ENCODE assay signal across 15 mouse cellular contexts in the genomic region with DNA sequence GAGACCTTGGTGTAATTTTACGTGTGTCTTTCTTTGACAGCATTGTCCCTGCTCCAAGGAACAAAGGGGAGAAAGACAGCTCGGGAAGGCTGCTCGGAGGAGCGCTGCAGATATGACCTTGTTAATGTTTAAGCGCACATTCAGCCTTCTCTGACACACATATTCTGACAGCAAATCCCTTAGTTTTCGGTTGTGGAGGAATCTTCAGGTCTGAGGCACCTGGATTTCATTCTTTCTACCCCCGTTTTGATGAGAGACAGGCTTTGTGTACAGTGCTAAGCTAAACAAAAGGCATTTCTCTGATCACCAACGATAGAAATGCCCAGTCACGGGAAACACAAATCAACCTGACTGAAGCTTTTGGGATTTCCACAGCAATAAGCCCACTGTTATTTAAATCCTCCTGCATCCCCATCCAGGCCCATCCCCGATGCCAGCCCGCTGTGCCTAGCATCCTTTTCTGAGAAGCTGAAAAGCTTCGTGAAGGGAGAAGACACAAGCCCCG.
DNase-seq lines count a peak whose midpoint lies in the region; ATAC-seq and TF ChIP-seq lines count a peak whose summit lies in the region.
"Had no signal": no experiment of that assay in that cellular context is flagged by ENCODE, and none has a peak within 500 bp of the region (broad histone marks: within the 10 kb centered on the region; RNA-seq: fewer than 3 reads in every experiment).

No protein-coding gene starts in this region.

- no peak overlapping the region for H3K4me3 ChIP-seq in hindbrain, embryonic 11.5 days (ENCODE audit: low read depth, low read length)
- no peak overlapping the region for H3K4me3 ChIP-seq in midbrain, embryonic 14.5 days (replicated peaks; ENCODE audit: low read depth, low read length)
- H3K4me3 ChIP-seq in heart, adult 2 months = no peak overlapping the region
- H3K4me3 ChIP-seq in kidney, embryonic 16.5 days (ENCODE audit: low read length) = no peak overlapping the region
- H3K4me3 ChIP-seq: heart, embryonic 13.5 days; left cerebral cortex, adult 2 months had no signal

- H3K9ac ChIP-seq in hindbrain, embryonic 11.5 days (ENCODE audit: low read depth, low read length) = peak overlapping the region; percentile 49; the same call in 1 of the 2 replicates
- H3K9ac ChIP-seq in midbrain, embryonic 14.5 days (replicated peaks; ENCODE audit: low read length) = peak overlapping the region; percentile 45
- no peak overlapping the region for H3K9ac ChIP-seq in heart, adult 2 months (ENCODE audit: low read depth, low read length)
- no peak overlapping the region for H3K9ac ChIP-seq in kidney, embryonic 16.5 days (replicated peaks; ENCODE audit: low read length)
- H3K9ac ChIP-seq: heart, embryonic 13.5 days had no signal

- intact Hi-C loops in heart, adult 2 months (cut with DNase I) = no loop called here

- no peak for TF ChIP-seq POLR2A in heart, adult 2 months (IDR thresholded peaks at IDR 0.05; ENCODE audit: insufficient read depth, low read depth, low read length)

- ATAC-seq in hindbrain, embryonic 11.5 days (ENCODE audit: low FRiP score) = 0 out of 2 replicates have a peak, but pooled peaks have one; percentile 51
- no peak; the same call in 1 of the 2 replicates for ATAC-seq in midbrain, embryonic 14.5 days (ENCODE audit: low FRiP score, low TSS enrichment)
- ATAC-seq in megakaryocyte, adult 5-6 weeks (ENCODE audit: poor library complexity, severe bottlenecking) = no peak
- no peak for ATAC-seq in kidney, embryonic 16.5 days (ENCODE audit: low FRiP score, low TSS enrichment)
- ATAC-seq: inflammation-experienced regulatory T-cells, adult 6 months had no signal

- H3K27me3 ChIP-seq in hindbrain, embryonic 11.5 days (ENCODE audit: control insufficient read depth, insufficient read depth, low read length) = no peaks in the 10 kb centered on the region
- H3K27me3 ChIP-seq in midbrain, embryonic 14.5 days (ENCODE audit: control insufficient read depth, insufficient read depth, low read length) = no peaks in the 10 kb centered on the region
- H3K27me3 ChIP-seq in heart, adult 2 months (ENCODE audit: control insufficient read depth, insufficient read depth, low read length) = no peaks in the 10 kb centered on the region
- no peaks in the 10 kb centered on the region for H3K27me3 ChIP-seq in kidney, embryonic 16.5 days (ENCODE audit: insufficient read depth, low read length)
- H3K27me3 ChIP-seq: heart, embryonic 13.5 days had no signal

- no peaks in the 10 kb centered on the region for H3K36me3 ChIP-seq in hindbrain, embryonic 11.5 days (ENCODE audit: control insufficient read depth, insufficient read depth, low read length)
- H3K36me3 ChIP-seq in midbrain, embryonic 14.5 days (ENCODE audit: control insufficient read depth, insufficient read depth, low read length) = no peaks in the 10 kb centered on the region
- no peaks in the 10 kb centered on the region for H3K36me3 ChIP-seq in heart, adult 2 months (ENCODE audit: control insufficient read depth, insufficient read depth, low read length)
- H3K36me3 ChIP-seq in kidney, embryonic 16.5 days (ENCODE audit: insufficient read depth, low read length) = no peaks in the 10 kb centered on the region
- H3K36me3 ChIP-seq: heart, embryonic 13.5 days had no signal

- no peak for TF ChIP-seq CTCF in heart, adult 2 months (IDR thresholded peaks at IDR 0.05)

- TF ChIP-seq EP300 in heart, adult 2 months (IDR thresholded peaks at IDR 0.05; ENCODE audit: insufficient read depth, low read depth, low read length) = no peak

- no peaks in the 10 kb centered on the region for H3K79me2 ChIP-seq in heart, adult 2 months (replicated peaks; ENCODE audit: control insufficient read depth, insufficient read depth, low read length)

- no peaks in the 10 kb centered on the region for H3K9me3 ChIP-seq in hindbrain, embryonic 11.5 days (ENCODE audit: control insufficient read depth, low read length)
- H3K9me3 ChIP-seq in midbrain, embryonic 14.5 days (ENCODE audit: control insufficient read depth, low read length) = no peaks in the 10 kb centered on the region
- no peaks in the 10 kb centered on the region for H3K9me3 ChIP-seq in kidney, embryonic 16.5 days (ENCODE audit: low read length)
- H3K9me3 ChIP-seq: heart, embryonic 13.5 days had no signal

- H3K27ac ChIP-seq in hindbrain, embryonic 11.5 days (ENCODE audit: low read depth, low read length) = peak overlapping the region; percentile 2; the same call in 1 of the 2 replicates
- H3K27ac ChIP-seq in midbrain, embryonic 14.5 days (replicated peaks; ENCODE audit: low read depth, low read length) = peak overlapping the region; percentile 86
- no peak overlapping the region for H3K27ac ChIP-seq in heart, adult 2 months
- H3K27ac ChIP-seq in kidney, embryonic 16.5 days (ENCODE audit: low read length) = no peak overlapping the region
- H3K27ac ChIP-seq: heart, embryonic 13.5 days; left cerebral cortex, adult 2 months had no signal

- peak overlapping the region; percentile 17; the same call in 1 of the 2 replicates for H3K4me2 ChIP-seq in hindbrain, embryonic 11.5 days (replicated peaks; ENCODE audit: low read depth, low read length)
- H3K4me2 ChIP-seq in midbrain, embryonic 14.5 days (ENCODE audit: low read length) = peak overlapping the region; percentile 30
- H3K4me2 ChIP-seq in kidney, embryonic 16.5 days (replicated peaks; ENCODE audit: low read depth, low read length) = no peak overlapping the region
- H3K4me2 ChIP-seq: heart, embryonic 13.5 days had no signal

- peak; percentile 24 for DNase-seq in ES-CJ7 (ENCODE audit: low read depth, low spot score)
- peak; percentile 9 for DNase-seq in embryo, embryonic 11 days
- DNase-seq in hindbrain, embryonic 11.5 days (ENCODE audit: low spot score) = peak; percentile 29
- DNase-seq in midbrain, embryonic 14.5 days = peak; percentile 70
- DNase-seq in heart, adult 2 months = no peak
- no peak for DNase-seq in layer of hippocampus, postnatal 25 days (ENCODE audit: extremely low spot score in 1 of 2, low spot score in 1 of 2)
- DNase-seq: cerebellum, adult 11-12 months; kidney, postnatal 25 days; lung, postnatal 10 days; thymus, postnatal 36 days had no signal

- peaks cover 3% of the 10 kb centered on the region; the same call in 1 of the 2 replicates for H3K4me1 ChIP-seq in hindbrain, embryonic 11.5 days (replicated peaks; ENCODE audit: control insufficient read depth, insufficient read depth, low read length)
- peaks cover 15% of the 10 kb centered on the region for H3K4me1 ChIP-seq in midbrain, embryonic 14.5 days (ENCODE audit: control insufficient read depth, insufficient read depth, low read length)
- no peaks in the 10 kb centered on the region for H3K4me1 ChIP-seq in heart, adult 2 months (ENCODE audit: control insufficient read depth, insufficient read depth, low read length)
- H3K4me1 ChIP-seq in kidney, embryonic 16.5 days (ENCODE audit: insufficient read depth, low read length) = no peaks in the 10 kb centered on the region
- H3K4me1 ChIP-seq: heart, embryonic 13.5 days had no signal

- WGBS in hindbrain, embryonic 11.5 days = 22% methylated on average over 13 of the region's 13 CpGs
- 6% methylated on average over 13 of the region's 13 CpGs for WGBS in midbrain, embryonic 14.5 days
- WGBS in heart, adult 2 months = 59% methylated on average over 13 of the region's 13 CpGs
- 49% methylated on average over 13 of the region's 13 CpGs for WGBS in kidney, embryonic 16.5 days

Comparison
In these comparisons a context has a peak if more than half of its experiments do, and no peak if none do; other contexts are left out.
1. DNase-seq: peak in ES-CJ7 (single experiment), embryo, embryonic 11 days (single experiment), hindbrain, embryonic 11.5 days (single experiment) and midbrain, embryonic 14.5 days (single experiment); none in heart, adult 2 months (0 of 2) and layer of hippocampus, postnatal 25 days (0 of 2).
2. H3K27ac ChIP-seq: peak in hindbrain, embryonic 11.5 days (single experiment) and midbrain, embryonic 14.5 days (single experiment); none in heart, adult 2 months (single experiment) and kidney, embryonic 16.5 days (single experiment).
3. H3K9ac ChIP-seq: peak in hindbrain, embryonic 11.5 days (single experiment) and midbrain, embryonic 14.5 days (single experiment); none in heart, adult 2 months (single experiment) and kidney, embryonic 16.5 days (single experiment).